Mouse (Mus musculus): ENCODE measurements around the gene Cebpe.
A peak's percentile ranks its signal among the peaks of the same experiment; 100 is the strongest.

Gene Cebpe

GRCm38 (mm10) chr14:54669381-54669780 lies 42.6 kb downstream of the Cebpe start:
- DNase-seq = peak; percentile 70

- DNase-seq = no peak
Measured at GRCm38 (mm10) chr14:54664477-54665222, 47.3 kb downstream of the Cebpe start.

Measured in kidney, adult 18-20 months (tissue).